Mouse (Mus musculus): ENCODE measurements around the gene Treml1.
"Not testable (repeated sequence)": the region's sequence is repeated elsewhere in the genome, so short reads cannot be mapped to it uniquely, and the experiment has no call there.

Treml1 gene

DNA sequence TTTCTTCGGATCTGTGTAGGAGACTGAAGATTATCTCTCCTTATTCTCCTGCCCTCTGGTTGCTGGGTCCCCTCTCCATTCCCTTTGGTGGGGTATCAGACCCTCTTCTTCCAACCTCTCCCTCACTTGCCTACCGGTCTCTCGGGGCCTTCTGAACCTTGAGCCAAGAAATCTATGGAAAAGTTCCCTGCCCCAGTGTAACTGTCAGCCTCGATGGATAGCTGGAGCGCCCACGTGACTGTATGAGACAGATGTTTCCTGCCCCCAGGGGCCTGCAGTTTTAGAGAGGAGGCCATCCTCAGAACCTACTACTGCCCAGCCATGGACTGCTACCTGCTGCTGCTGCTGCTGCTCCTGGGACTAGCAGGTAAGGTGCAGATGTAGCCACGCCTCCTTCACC is at the start of gene Treml1:
Gene Treml1, plus strand, starts transcription at position 301 of the 400 bp plus-strand sequence.
- no peak for DNase-seq (ENCODE audit: low spot score)

DNA sequence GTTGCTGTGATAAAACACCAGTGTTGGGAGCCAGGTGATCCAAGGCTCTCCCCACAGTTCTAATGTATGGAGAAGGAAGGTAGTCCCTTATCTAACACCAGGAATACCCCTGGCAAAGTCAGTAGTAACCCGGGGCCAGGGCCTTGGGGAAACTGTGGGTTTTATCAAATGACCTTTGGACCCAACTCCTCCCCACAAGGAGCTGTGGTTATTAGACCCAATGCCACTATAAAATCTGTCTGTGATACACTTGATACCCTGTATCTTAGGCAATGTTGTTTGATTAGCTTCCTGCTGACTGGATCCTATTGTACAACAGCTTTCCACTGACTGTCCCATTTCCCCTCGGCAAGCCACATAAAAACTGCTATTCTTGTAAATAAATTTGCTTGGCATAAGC is 47.6 kb upstream of the Treml1 start:
- no peak for DNase-seq (ENCODE audit: low spot score)

DNA sequence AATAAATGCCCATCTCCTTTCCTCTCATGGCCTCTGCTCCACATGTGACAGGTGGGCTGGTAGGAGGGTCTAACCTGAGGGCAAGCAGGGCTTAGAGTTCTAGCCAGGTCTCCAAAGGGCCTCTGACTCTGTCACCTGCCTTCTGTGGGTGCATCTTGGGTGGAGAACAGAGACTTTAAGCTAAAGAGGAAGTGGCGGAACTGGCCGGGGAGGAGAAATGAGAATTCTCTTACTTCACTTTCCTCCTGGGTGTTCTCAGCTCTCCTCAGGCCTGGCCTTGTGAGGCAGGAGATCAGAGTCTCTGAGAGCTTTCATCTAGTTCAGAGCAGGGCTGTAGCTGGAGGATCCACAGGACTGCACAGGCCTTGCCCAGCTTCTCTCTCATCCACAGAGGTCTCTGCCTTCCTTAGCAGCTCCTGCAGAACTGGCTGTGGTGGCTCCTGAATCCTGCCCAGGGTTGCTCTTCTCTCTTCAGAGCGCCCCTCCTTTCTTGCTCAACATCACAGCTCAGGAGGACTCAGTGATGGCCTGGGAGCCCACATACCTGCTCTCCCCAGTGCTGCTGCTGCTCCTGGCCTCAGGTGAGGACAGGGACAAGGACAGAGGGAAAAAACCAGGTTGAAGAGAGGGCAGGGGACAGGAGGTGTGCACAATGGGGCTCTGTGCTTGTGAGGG is 43.7 kb upstream of the Treml1 start, which contains the start of gene B430306N03Rik:
Gene B430306N03Rik, plus strand, starts transcription at position 237 of the 675 bp plus-strand sequence.
- DNase-seq (ENCODE audit: low spot score): not testable (repeated sequence)

DNA sequence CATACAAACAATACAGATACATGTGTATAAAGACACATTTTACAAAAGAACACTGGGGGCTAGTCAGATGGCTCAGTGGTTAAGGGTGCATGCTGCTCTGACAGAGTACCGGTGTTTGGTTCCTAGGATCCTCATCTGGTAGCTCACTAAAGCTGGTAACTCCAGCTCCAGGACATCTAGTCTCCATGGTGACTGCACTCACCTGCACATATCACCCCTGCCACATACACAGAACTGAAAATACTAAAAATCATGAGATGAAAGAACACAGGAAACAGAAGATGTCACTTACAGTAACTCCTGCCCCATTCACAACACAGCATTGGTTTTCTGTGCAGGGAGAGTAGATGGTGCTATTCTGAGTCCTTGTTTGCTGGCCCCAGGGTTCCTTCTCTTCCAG is 41.0 kb upstream of the Treml1 start:
- no peak for DNase-seq (ENCODE audit: low spot score)

DNA sequence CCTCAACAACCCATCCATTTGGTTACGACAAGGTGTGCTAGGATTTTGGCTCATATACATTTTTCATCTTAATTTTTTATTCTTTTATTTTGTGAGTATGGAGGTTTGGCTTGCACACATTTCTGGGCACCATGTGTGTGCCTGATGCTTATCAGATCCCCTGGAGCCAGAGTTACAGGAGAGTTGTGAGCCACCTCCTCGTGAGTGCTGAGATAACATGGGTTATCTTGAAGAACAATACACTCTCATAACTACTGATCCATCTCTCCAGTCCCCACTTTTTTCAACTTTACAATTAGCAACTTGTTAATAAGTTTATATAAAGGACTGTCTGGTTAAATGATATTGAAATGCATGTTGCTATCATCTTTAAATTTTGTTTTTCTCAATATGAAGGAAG is 38.4 kb upstream of the Treml1 start:
- no peak for DNase-seq (ENCODE audit: low spot score)

DNA sequence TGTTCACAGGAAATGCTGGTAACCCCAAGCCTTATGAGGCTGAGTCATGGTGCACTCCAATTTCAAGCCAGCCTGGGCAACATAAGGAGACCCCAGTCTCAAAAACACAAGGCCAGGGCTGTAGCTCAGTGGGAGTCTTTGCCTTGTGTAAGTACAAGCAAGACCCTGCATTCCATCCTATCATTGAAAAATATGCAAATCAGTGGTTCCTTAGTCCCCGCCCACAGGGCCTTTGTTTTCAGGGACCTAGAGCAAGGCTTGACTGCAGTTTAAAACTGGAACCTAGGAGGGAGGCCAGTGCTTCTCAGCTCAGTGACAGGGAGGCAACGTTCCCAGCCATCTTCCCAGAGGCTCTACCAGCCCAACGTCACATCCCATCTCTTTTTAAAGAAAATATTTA is 36.5 kb upstream of the Treml1 start:
- no peak for DNase-seq (ENCODE audit: low spot score)

DNA sequence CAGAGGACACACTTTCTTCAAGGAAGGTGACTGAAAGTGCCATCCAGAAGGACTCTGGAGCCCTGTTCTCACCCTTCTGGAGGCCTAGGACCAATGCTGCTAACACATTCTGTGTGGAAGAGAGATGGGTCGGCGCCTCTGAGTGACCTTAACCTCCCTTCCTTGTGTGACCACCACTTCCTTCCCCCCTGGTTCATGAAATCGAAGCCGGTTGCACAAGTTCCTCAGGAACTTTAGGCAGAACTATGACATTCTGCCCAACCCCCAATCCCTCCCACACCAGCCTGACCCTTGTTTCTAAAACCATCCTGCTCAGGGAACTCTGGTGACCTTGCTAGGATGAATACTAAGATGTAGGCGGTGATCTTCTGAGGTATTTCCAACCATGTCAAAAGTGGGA is 35.5 kb upstream of the Treml1 start:
- no peak for DNase-seq (ENCODE audit: low spot score)

DNA sequence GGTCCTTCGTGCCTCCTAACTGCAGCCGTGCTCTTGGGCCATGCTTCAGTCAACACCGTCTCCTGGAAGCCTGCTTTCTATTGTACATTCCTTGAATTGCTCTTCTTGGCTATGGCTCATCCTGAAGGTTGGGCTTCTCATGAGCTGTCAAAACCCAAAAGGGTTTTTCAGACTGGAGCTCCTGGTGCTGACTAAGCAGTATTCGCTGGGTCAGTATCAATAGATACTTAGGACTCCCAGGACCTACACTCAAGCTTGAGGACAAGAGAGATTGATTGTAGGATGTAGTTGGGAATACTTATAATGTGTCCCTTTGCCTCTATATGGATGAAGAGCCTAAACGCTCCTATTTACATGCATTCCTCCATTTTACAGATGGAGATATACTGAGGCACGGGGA is 34.6 kb upstream of the Treml1 start:
- no peak for DNase-seq (ENCODE audit: low spot score)

DNA sequence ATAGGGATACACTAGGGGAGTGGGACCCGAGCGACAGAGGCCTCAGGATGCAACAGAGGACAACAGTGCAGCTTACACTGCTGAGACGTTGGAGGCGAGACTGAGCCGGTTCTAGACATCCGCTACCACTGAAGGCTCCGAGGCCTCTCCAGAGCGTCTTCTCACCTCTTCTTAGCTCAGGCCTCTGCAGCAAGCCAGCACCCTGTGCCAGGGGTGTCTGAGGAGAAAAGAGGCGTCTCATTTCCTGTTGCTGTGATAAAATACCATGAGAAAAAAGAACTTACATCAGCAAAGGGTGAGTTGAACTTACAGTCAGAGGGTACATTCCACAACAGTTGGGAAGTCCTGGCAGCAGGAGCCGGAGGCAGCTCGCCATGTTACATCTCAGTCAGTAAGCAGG is 34.1 kb upstream of the Treml1 start:
- no peak for DNase-seq (ENCODE audit: low spot score)

DNA sequence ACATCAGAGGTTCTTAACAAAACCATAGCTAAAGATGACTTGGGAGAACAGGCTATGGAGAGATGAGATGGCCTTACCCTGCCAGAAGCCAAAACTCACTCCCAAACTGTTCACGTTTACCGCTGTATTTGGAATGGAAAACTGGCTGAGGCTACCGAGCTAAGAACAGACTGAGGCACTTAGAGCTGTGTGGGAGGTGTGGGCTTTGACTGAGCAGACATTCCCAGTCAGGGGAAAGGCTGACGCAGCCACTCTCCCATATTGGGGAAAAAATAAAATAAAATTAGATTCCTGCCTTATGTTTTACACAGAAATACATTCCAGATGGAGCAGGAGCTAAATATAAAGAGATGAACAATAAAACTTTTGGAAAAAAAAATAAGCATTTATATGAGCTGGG is 33.1 kb upstream of the Treml1 start:
- DNase-seq (ENCODE audit: low spot score): no peak

DNA sequence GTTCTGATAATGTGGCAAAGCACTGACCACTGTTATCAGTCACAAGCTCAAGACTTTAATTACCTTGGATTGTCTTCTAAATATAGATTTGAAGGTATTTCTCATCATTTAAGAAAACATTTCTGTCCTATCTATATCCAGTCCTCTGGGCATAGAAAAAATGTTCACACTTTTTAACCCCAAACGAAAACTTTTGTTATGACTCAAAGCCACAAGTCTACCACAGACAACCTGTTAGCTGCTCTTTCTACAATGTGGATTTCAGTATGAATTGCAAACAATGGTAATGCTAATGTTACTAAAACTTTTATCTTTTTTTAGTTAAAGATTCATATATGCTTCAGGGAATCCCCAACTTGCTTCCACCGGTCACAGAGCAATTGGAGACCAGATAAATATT is 27.2 kb upstream of the Treml1 start:
- no peak for DNase-seq (ENCODE audit: low spot score)

DNA sequence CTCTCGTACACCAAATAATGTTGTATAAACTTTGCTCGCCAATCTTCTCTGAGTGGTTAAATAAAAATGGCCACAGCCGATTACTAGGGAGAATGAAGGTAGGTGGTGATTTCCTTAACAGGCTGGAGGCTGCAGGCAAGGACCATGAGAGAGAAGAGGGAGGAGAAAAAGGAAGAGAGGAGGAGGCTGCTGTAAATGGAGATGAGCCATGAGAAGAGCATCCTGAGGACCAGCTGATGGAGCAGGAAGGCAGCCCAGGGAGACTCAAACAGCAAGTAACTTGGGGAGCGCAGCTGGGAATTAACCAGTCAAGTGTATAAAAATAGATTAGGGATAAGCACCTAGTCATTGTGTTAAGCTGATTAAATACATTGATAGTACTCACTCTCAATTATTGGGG is 25.5 kb upstream of the Treml1 start:
- DNase-seq (ENCODE audit: low spot score): no peak

DNA sequence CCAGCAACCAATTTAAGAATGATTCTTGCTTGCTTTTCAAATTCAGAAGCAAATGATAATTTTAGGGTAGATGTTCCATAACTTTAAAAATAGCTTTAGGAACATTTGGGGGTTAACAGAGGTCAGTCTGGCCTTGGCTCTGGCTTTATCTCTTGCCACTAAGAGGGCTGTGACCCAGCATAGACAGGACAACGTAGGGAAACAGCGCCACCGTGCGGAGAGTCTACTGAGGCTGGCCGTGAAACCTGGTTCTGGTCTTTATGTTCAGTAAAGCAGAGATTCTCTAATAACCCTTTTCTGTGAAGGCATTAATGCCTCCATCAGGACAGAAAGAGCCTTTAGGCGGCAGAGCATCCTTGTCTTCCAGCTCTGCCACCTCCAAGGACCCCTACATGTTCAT is 22.9 kb upstream of the Treml1 start:
- DNase-seq (ENCODE audit: low spot score): peak; percentile 53

DNA sequence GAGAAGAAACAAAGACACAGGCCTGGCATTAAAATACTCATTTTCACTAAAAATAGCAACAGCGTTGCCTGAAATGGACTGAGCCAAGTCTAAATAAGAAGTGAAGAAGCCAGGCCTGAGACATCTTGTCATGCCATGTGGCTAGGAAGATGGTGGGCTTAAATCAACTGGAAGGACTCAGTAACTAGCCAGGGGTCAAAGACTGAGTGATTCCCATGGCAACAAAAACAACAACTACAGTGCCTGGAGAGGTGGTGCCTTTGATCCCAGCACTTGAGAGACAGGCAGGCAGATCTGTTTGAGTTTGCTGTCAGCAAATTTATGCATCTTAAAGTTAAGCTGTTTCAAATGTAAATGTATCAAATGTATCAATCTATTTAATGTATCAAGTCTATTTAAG is 19.4 kb upstream of the Treml1 start:
- no peak for DNase-seq (ENCODE audit: low spot score)

DNA sequence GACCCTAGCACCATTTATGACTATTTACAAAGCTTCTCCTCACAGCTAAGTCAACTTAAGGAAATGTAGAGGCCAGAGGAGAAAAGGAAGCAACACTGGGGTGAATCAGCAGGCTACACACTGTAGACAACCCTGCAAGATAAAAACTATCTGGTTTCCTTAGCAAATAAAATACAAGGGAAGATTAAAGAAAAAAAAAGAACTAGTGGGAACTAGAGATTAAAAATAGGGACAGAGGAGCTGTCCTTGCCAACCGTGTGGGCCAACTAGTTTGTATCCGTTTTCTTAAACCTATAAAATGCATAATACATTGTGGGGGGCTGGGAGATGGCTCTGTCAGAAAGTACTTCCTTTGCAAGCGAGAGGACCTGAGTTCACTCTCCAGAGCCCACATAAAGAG is 17.8 kb upstream of the Treml1 start:
- DNase-seq (ENCODE audit: low spot score): no peak

DNA sequence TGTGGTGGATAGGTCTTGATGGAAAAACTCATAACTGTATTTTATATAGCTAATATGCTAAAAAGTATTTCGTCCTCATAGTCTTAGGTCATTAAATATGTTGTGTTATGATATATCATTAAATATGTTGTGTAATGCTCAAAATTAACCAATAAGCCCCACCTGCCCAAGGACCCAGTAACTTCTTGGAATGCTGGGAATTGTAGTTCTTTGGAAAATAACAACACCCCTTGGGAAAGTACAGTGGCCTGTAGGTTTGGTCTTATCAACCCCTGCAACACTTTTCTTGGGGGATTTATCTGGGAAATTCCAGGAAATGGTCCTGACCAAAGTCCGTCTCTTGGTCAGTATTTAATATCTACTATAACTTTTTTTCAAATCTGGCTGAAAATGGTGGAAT is 16.7 kb upstream of the Treml1 start:
- no peak for DNase-seq (ENCODE audit: low spot score)

DNA sequence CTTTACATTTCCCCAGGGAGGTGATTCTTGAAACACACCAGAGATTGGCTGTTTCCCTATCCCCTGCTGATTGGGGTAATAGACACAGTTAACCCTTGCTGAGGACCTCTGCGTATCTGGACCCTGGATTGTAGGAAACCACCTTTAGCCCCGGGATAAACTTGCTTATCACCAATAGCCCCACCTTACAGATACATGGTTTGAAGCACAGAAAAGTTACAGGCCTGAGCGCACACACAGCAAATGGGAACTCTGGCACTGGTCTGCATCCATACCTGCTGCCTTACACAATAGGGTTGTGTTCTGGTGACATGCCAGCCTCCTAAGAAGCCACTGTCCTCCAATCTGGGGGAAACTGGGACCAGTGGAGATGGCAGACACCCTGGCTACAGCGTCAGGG is 13.9 kb upstream of the Treml1 start:
- no peak for DNase-seq (ENCODE audit: low spot score)

DNA sequence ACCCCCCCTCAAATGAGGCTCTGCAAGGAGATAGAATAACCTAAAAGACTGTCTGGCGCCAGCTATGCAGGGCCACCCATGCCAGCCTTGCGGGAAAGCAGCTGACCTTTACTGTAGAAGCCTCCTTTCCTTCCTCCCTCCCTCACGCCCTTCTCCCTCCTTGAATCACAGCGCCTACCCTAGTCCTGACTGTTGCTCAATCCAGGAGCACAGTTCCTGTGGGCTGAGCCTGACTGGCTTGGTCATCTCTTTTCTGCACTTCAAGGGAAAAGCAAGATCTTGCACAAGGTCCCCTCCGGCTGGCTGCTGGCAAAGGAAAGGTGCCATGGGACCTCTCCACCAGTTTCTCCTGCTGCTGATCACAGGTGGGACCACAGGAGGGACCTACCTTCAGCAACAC is 13.5 kb upstream of the Treml1 start, which contains the start of gene Trem2:
Gene Trem2, plus strand, starts transcription at position 171 of the 400 bp plus-strand sequence.
- no peak for DNase-seq (ENCODE audit: low spot score)

DNA sequence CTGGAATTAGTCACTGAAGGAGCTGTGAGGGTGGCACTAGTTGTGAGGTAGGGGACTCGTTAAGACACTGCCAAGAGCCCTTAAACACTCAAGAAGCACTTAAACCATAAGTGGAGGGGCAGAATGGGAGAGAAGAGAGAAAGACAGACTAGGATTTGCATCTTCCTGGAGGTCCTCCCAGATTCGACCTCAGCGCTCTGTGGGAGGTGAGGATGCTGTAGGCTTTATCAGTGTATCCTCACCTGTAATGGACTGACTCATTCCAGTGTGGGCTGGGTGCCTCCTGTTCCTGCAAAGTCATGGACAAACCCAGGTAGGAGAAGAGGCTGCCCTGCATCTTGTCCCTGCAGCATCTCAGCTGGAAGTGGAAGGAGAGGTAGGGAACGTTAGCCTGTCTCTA is 12.9 kb upstream of the Treml1 start:
- no peak for DNase-seq (ENCODE audit: low spot score)

DNA sequence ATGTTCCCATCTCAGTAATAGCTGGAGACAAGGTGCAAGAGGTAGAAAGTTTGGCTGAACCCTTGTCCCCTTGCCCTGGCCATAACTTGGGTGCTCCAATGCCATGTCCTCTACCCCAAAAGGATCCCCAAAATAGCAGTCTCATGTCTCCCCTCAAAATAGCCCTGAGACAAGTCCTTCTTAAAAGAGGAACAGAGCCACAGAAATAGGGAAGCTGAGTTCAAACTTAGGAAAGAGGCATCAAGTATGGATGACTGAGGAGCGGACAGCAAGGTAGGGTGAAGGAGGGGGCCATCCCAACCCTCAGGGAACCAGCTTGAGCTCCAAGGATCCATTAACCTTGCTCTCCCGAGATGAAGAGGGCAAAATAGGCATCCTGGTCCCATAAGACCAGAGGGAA is 12.4 kb upstream of the Treml1 start:
- no peak for DNase-seq (ENCODE audit: low spot score)

DNA sequence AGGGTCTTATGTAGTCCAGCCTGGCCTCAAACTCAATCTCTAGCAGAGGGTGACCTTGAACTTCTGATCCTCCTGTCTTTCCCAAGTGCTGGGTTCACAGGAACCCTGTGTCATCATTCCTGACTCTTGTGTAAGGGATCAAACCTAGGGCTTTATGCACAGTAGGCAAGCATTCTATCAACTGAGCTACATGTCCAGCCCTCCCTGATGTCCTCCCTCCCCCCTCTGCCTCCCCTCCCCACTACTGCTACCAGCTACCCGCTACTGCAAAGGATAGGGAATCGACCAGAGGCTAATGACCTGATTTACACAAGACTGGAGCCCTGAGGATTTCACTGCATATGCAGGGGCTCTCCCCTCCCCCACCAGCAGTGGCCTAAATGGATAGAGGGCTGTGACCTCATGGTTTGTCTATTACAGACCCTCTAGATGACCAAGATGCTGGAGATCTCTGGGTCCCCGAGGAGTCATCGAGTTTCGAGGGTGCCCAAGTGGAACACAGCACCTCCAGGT is 9.0 kb upstream of the Treml1 start:
- no peak for DNase-seq (ENCODE audit: low spot score)

DNA sequence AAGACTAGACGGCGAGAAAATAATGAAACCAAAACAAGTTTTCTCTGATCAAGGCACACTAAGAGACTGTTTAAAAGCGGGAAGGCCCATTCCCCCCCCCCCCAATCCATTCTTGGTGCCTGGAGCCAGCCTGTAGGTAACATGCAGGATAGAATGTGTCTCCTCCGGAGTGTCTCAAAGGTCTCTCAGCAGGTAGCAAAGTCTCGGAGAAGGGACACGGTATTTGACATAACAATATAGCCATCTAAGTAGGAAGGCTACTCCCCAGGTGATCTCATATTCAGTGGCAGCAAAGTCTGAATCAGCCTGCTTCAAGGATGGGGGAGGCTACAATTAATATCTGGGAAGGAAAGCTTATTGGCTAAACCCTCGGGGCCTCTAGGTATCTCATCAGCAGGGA is 6.7 kb upstream of the Treml1 start:
- not testable (repeated sequence) for DNase-seq (ENCODE audit: low spot score)

DNA sequence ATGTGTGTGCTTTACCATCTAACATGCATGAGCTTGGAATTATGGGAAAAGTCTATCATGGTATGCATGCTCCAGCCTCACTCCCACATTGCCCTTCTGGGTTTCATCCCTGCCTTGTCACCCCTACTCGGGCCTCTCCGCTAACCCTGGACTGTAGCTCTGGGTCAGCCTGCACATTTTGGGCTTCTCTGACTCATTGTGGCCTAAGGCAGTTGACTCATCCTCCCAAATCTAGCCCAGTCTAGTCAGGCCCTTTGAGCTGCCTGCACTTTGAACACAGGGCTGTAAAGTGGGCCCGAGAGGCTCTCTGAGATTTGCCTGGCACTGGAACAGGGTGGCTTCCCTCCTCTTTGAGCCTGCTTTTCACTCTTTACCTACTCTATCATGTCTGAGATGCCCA is 3.9 kb upstream of the Treml1 start:
- DNase-seq (ENCODE audit: low spot score): no peak

DNA sequence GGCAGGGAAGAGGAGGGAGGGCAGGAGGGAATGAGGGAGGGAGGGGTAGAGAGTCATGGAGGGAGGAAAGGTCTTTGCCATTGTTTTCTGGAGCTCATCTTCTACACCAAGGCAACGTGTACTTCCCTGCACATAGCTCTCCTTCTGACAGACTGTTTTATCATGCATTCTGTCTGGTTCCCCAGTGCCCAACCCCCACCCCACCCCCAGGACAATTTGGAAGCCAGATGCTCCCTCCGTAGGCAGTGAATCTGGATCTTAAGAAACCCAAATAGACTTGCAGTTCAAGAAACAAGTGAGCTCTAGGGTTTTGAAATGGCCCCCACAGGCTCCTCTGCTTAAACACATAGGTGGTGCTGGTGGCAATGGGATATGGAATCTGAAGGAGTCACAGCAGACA is 1.8 kb upstream of the Treml1 start:
- no peak for DNase-seq (ENCODE audit: low spot score)
